Mouse (Mus musculus): ENCODE data around the gene Cyfip1. TPM values are rescaled to one million over a fixed set of nuclear protein-coding genes. Genes with fewer than 3 reads are reported as not detected.

The Cyfip1 gene
- total and polyA plus RNA-seq, 3 experiments, result 20.1 to 29.3 (median 27.8) TPM

GRCm38 (mm10) chr7:55960506-55960905, 119.0 kb downstream of the Cyfip1 start:
- Histone ChIP-seq H3K9ac (ENCODE audit: insufficient read depth, low read depth) (no peak overlapping the region), H3K9me3 (replicated peaks; ENCODE audit: low read length) (no peaks in the 10 kb centered on the region), H3K4me1 (ENCODE audit: control insufficient read depth in 1 of 2, insufficient read depth in 2 of 2) (peaks cover 2 to 51% of the 10 kb centered on the region in 2 experiments; a peak in 3 of 4 replicates), H3K4me2 (ENCODE audit: insufficient read depth, low read depth, poor library complexity, severe bottlenecking) (no peak overlapping the region), H3K36me3 (replicated peaks in 1 of 2; ENCODE audit: control insufficient read depth in 1 of 2, insufficient read depth in 1 of 2, low read length in 1 of 2) (peaks cover 0 to 17% of the 10 kb centered on the region in 2 experiments), H3K27ac (ENCODE audit: insufficient read depth, low read depth) (no peak overlapping the region), H3K79me2 (replicated peaks; ENCODE audit: control insufficient read depth, extremely low read depth, insufficient read depth, poor library complexity, severe bottlenecking) (peaks cover 43% of the 10 kb centered on the region), H3K27me3 (replicated peaks) (no peaks in the 10 kb centered on the region), H3K4me3 (replicated peaks in 1 of 3; ENCODE audit: low read depth in 2 of 3, low read length in 2 of 3, poor library complexity in 1 of 3) (no peak overlapping the region)
- in situ Hi-C loops (cut with MboI; ENCODE audit: low pct_ligation_motif_present, low pct_unique_long_range_greater_than_20kb, low sequenced_read_pairs), result no loop called here
- no peak for DNase-seq (ENCODE audit: extremely low read depth)
- TF ChIP-seq ZMIZ1 (IDR thresholded peaks at IDR 0.05; ENCODE audit: low read depth, low read length) (no peak), NRF1 (IDR thresholded peaks at IDR 0.05; ENCODE audit: low read depth, low read length) (no peak), UBTF (IDR thresholded peaks at IDR 0.05; ENCODE audit: low read depth, low read length) (no peak), MYC (IDR thresholded peaks at IDR 0.05; ENCODE audit: low read depth, low read length) (no peak), ZKSCAN1 (IDR thresholded peaks at IDR 0.05; ENCODE audit: borderline replicate concordance, low read depth, low read length) (no peak), MAFK (IDR thresholded peaks at IDR 0.05; ENCODE audit: insufficient replicate concordance, low read length) (no peak), MXI1 (IDR thresholded peaks at IDR 0.05; ENCODE audit: low read depth, low read length) (no peak), ETS1 (conservative IDR thresholded peaks at IDR 0.05; ENCODE audit: low read depth, low read length) (no peak), HCFC1 (IDR thresholded peaks at IDR 0.05; ENCODE audit: low read depth, low read length) (no peak), SMC3 (IDR thresholded peaks at IDR 0.05; ENCODE audit: low read depth, low read length) (no peak), JUN (IDR thresholded peaks at IDR 0.05; ENCODE audit: insufficient read depth, low read depth, low read length) (no peak)
- dilution Hi-C loops (cut with MboI; ENCODE audit: extremely low pct_ligation_motif_present, extremely low pct_unique_long_range_greater_than_20kb, low sequenced_read_pairs), result no loop called here

GRCm38 (mm10) chr7:55962004-55962908, 120.7 kb downstream of the Cyfip1 start, which contains the start of gene Nipa2:
Nipa2 (minus strand) TSS chr7:55962476.
- Histone ChIP-seq H3K27me3 (replicated peaks) (no peaks in the 10 kb centered on the region), H3K36me3 (replicated peaks in 1 of 2; ENCODE audit: control insufficient read depth in 1 of 2, insufficient read depth in 1 of 2, low read length in 1 of 2) (peaks cover 0 to 12% of the 10 kb centered on the region in 2 experiments), H3K4me3 (replicated peaks in 1 of 3; ENCODE audit: low read depth in 2 of 3, low read length in 2 of 3, poor library complexity in 1 of 3) (peak within 1 kb of the TSS; percentile 84 to 98 (median 93)), H3K4me2 (ENCODE audit: insufficient read depth, low read depth, poor library complexity, severe bottlenecking) (peak within 1 kb of the TSS; percentile 73), H3K4me1 (ENCODE audit: control insufficient read depth in 1 of 2, insufficient read depth in 2 of 2) (peaks cover 2 to 35% of the 10 kb centered on the region in 2 experiments; a peak in 3 of 4 replicates), H3K79me2 (replicated peaks; ENCODE audit: control insufficient read depth, extremely low read depth, insufficient read depth, poor library complexity, severe bottlenecking) (peaks cover 30% of the 10 kb centered on the region), H3K9me3 (replicated peaks; ENCODE audit: low read length) (no peaks in the 10 kb centered on the region), H3K27ac (ENCODE audit: insufficient read depth, low read depth) (peak within 1 kb of the TSS; percentile 83), H3K9ac (ENCODE audit: insufficient read depth, low read depth) (peak within 1 kb of the TSS; percentile 88)
- DNase-seq (ENCODE audit: extremely low read depth), result peak; percentile 89
- dilution Hi-C loops (cut with MboI; ENCODE audit: extremely low pct_ligation_motif_present, extremely low pct_unique_long_range_greater_than_20kb, low sequenced_read_pairs) (no loop called here), in situ Hi-C loops (cut with MboI; ENCODE audit: low pct_ligation_motif_present, low pct_unique_long_range_greater_than_20kb, low sequenced_read_pairs) (no loop called here)
- 0 out of 2 replicates have a peak, but pooled peaks have one; percentile 29 for TF ChIP-seq MEF2A (IDR thresholded peaks at IDR 0.05; ENCODE audit: borderline replicate concordance, low read depth, low read length)
- peak; percentile 84; the same call in 1 of the 2 replicates for TF ChIP-seq MXI1 (IDR thresholded peaks at IDR 0.05; ENCODE audit: low read depth, low read length)
- TF ChIP-seq TBP (conservative IDR thresholded peaks at IDR 0.05; ENCODE audit: low read depth, low read length), result peak; percentile 44; the same call in 1 of the 2 replicates
- peak; percentile 78 for TF ChIP-seq TCF12 (IDR thresholded peaks at IDR 0.05; ENCODE audit: low read depth, low read length)
- no peak for TF ChIP-seq JUN (IDR thresholded peaks at IDR 0.05; ENCODE audit: insufficient read depth, low read depth, low read length)
- no peak for TF ChIP-seq MAZ (IDR thresholded peaks at IDR 0.05; ENCODE audit: low read depth, low read length)
- peak; percentile 77; the same call in 1 of the 2 replicates for TF ChIP-seq SIN3A (IDR thresholded peaks at IDR 0.05; ENCODE audit: low read length)
- no peak for TF ChIP-seq CTCF (conservative IDR thresholded peaks at IDR 0.05 in 1 of 2, IDR thresholded peaks at IDR 0.05 in 1 of 2; ENCODE audit: low read depth in 2 of 2, low read length in 2 of 2)
- 0 out of 2 replicates have a peak, but pooled peaks have one; percentile 44 for TF ChIP-seq KAT2A (IDR thresholded peaks at IDR 0.05; ENCODE audit: insufficient replicate concordance, low read length)
- no peak for TF ChIP-seq E2F4 (IDR thresholded peaks at IDR 0.05; ENCODE audit: insufficient replicate concordance, low read depth, low read length)
- peak; percentile 44; the same call in 1 of the 2 replicates for TF ChIP-seq IRF4 (IDR thresholded peaks at IDR 0.05; ENCODE audit: low read depth, low read length)
- no peak for TF ChIP-seq GABPA (IDR thresholded peaks at IDR 0.05; ENCODE audit: insufficient replicate concordance, low read depth, low read length)
- peak; percentile 86 for TF ChIP-seq UBTF (IDR thresholded peaks at IDR 0.05; ENCODE audit: low read depth, low read length)
- TF ChIP-seq POLR2AphosphoS2 (IDR thresholded peaks at IDR 0.05; ENCODE audit: low read depth, low read length), result peak; percentile 78
- TF ChIP-seq ZMIZ1 (IDR thresholded peaks at IDR 0.05; ENCODE audit: low read depth, low read length), result peak; percentile 84; the same call in 1 of the 2 replicates
- TF ChIP-seq ZKSCAN1 (IDR thresholded peaks at IDR 0.05; ENCODE audit: borderline replicate concordance, low read depth, low read length), result no peak
- peak; percentile 85 for TF ChIP-seq HCFC1 (IDR thresholded peaks at IDR 0.05; ENCODE audit: low read depth, low read length)
- no peak for TF ChIP-seq SMC3 (IDR thresholded peaks at IDR 0.05; ENCODE audit: low read depth, low read length)
- TF ChIP-seq BHLHE40 (IDR thresholded peaks at IDR 0.05; ENCODE audit: low read depth, low read length), result no peak
- TF ChIP-seq USF1 (IDR thresholded peaks at IDR 0.05; ENCODE audit: low read depth, low read length), result no peak
- no peak for TF ChIP-seq MAFK (IDR thresholded peaks at IDR 0.05; ENCODE audit: insufficient replicate concordance, low read length)
- no peak for TF ChIP-seq ZC3H11A (IDR thresholded peaks at IDR 0.05; ENCODE audit: low read depth, low read length)
- no peak for TF ChIP-seq CHD1 (IDR thresholded peaks at IDR 0.05; ENCODE audit: low read depth, low read length)
- no peak for TF ChIP-seq PAX5 (IDR thresholded peaks at IDR 0.05; ENCODE audit: low read length)
